Mouse (Mus musculus) embryonic fibroblast, embryonic 13.5 days (primary cell): ENCODE measurements around the gene Tnfrsf9.

Source experiments
- CTCF ChIP-seq: IDR thresholded peaks from 2 replicates; pipeline ENCODE4 v1.5.1; 2011; ENCODE audit warnings: mild to moderate bottlenecking, control low read depth, low read length, moderate library complexity, borderline replicate concordance; ENCODE audit not compliant: insufficient read depth
- POLR2A ChIP-seq: IDR thresholded peaks from 2 replicates; pipeline ENCODE4 v1.6.1; 2011; ENCODE audit warnings: low read depth, mild to moderate bottlenecking, control low read depth, low read length, moderate library complexity

- no peak for TF ChIP-seq CTCF
- TF ChIP-seq POLR2A = no peak
Measured at GRCm38 (mm10) chr4:150927789-150928188, 13.4 kb downstream of the Tnfrsf9 start.
